Mouse (Mus musculus) liver, embryonic 15.5 days (tissue): Measurements from ENCODE around the gene Gfra1. TPM values are rescaled to one million over a fixed set of nuclear protein-coding genes. Genes with fewer than 3 reads are reported as not detected.

Experiments used
- ATAC-seq: fragments of 200-750 bp; cut with Nextera tagmentation; 2 replicates; pipeline ENCODE4 v1.8.0; 2017; ENCODE audit warnings: moderate number of reproducible peaks, mild to moderate bottlenecking, moderate library complexity; ENCODE audit not compliant: insufficient read depth
- H3K27ac ChIP-seq: fragments of 300-500 bp; sonication (generic); replicated peaks from 2 replicates; pipeline ENCODE4 v1.5.1; 2015; ENCODE audit warnings: mild to moderate bottlenecking, inconsistent platforms
- H3K27me3 ChIP-seq: fragments of 300-500 bp; sonication (generic); 2 replicates; pipeline ENCODE4 v1.6.1; 2015; ENCODE audit warnings: mild to moderate bottlenecking, inconsistent platforms
- H3K36me3 ChIP-seq: fragments of 300-500 bp; sonication (generic); replicated peaks from 2 replicates; pipeline ENCODE4 v1.6.1; 2015; ENCODE audit warnings: moderate library complexity, mild to moderate bottlenecking, inconsistent platforms
- H3K4me1 ChIP-seq: fragments of 300-500 bp; sonication (generic); replicated peaks from 2 replicates; pipeline ENCODE4 v1.6.1; 2015; ENCODE audit warnings: inconsistent platforms
- H3K4me2 ChIP-seq: fragments of 300-500 bp; sonication (generic); 2 replicates; pipeline ENCODE4 v1.6.1; 2015; ENCODE audit warnings: moderate library complexity, mild to moderate bottlenecking, inconsistent platforms
- H3K4me3 ChIP-seq: fragments of 300-500 bp; sonication (generic); replicated peaks from 2 replicates; pipeline ENCODE4 v1.5.1; 2015; ENCODE audit warnings: mild to moderate bottlenecking, inconsistent platforms
- H3K9ac ChIP-seq: fragments of 300-500 bp; sonication (generic); 2 replicates; pipeline ENCODE4 v1.6.1; 2015; ENCODE audit warnings: moderate library complexity, mild to moderate bottlenecking, inconsistent platforms
- H3K9me3 ChIP-seq: fragments of 300-500 bp; sonication (generic); replicated peaks from 2 replicates; pipeline ENCODE4 v1.6.1; 2016; ENCODE audit warnings: inconsistent platforms
- WGBS: fragments of 180-500 bp; shearing (Covaris S2); methylation state at CpG from one replicate; pipeline ENCODE4 v1.1.7; 2015; ENCODE audit warnings: mixed read lengths; ENCODE audit not compliant: insufficient replicate concordance; 5-methylcytosine and 5-hydroxymethylcytosine counted together
- polyA plus RNA-seq: library from polyadenylated mRNA; unstranded; fragments of >200 nt; fragmentation: Nextera tagmentation; extraction: Ambion mirVana; gene quantifications from 2 replicates; pipeline ENCODE4 v1.2.1, GENCODE M21; 2015

The Gfra1 gene
- polyA plus RNA-seq, 1 experiment from 2014 or later = 6.2 TPM

DNA sequence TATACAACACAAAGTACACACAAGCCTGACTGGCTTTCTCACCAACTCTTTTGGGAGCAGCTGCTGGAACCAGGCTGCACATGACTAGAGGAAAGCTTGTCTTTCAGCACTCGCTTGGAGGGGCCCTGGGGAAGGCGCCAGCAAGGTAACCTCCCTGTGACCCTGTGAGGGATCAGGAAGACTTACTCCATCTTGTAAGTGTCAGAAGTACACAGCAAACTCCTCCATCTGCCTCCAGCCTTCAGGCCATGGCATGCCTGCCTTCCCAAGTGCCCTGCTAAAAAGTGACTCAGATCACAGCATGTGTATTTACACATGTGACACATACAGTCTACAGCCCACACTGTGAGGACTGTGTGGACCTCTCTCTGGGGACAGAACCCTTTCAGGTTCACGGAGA lies 36.0 kb downstream of the Gfra1 start:
- Histone ChIP-seq H3K4me3 (no peak overlapping the region), H3K9me3 (no peaks in the 10 kb centered on the region), H3K36me3 (no peaks in the 10 kb centered on the region), H3K27ac (no peak overlapping the region), H3K27me3 (no peaks in the 10 kb centered on the region), H3K4me2 (no peak overlapping the region), H3K4me1 (no peaks in the 10 kb centered on the region), H3K9ac (no peak overlapping the region)
- ATAC-seq = no peak
- WGBS = 63% methylated on average over 3 of the region's 3 CpGs

DNA sequence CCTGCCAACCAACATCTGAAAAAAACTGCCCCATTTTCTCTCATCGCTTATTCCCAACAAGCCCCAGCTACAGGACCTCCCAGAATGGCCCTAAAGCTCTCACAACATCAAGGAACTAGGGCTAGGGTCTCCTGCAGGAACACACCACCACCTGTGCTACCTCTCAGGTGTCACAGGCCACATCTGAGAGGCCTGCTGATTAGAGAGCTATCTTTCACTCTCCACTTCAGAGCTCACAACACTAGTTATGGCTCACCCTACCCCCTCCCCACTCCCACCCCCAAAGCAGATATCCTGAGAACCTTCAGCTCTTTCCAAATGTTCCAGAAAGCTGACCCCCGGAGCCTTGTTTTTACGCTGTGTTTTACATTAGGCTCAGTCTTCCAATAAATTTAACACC lies 36.4 kb downstream of the Gfra1 start:
- Histone ChIP-seq H3K4me3 (no peak overlapping the region), H3K4me1 (no peaks in the 10 kb centered on the region), H3K36me3 (no peaks in the 10 kb centered on the region), H3K9ac (no peak overlapping the region), H3K4me2 (no peak overlapping the region), H3K27me3 (no peaks in the 10 kb centered on the region), H3K27ac (no peak overlapping the region), H3K9me3 (no peaks in the 10 kb centered on the region)
- no peak for ATAC-seq
- 67% methylated on average over 3 of the region's 3 CpGs for WGBS

- WGBS = 50% methylated on average over 4 of the region's 4 CpGs
Observed at GRCm38 (mm10) chr19:58415173-58415572, 40.5 kb downstream of the Gfra1 start.

DNA sequence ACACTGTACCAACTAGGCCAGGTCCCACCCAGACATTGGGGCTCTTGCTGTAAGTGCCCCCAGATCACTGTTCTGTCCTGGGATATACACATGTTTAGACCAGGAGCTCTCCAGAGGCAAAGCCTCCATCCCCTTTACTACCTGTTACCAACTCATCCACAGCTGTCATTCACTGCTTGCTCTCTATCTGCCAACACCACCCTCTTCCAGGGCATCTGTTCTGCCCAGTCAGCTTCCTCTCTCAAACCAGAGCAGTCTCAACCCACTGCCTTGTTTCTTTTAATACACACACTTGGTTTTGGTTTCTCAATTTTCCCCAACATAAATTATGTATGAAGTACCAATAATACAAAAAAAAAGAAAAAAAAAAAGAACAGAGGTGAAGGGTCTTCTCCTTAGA lies 41.0 kb downstream of the Gfra1 start:
- Histone ChIP-seq H3K9ac (no peak overlapping the region), H3K27me3 (no peaks in the 10 kb centered on the region), H3K4me1 (peaks cover 2% of the 10 kb centered on the region; the same call in 1 of the 2 replicates), H3K27ac (no peak overlapping the region), H3K36me3 (no peaks in the 10 kb centered on the region), H3K4me2 (no peak overlapping the region), H3K4me3 (no peak overlapping the region), H3K9me3 (no peaks in the 10 kb centered on the region)
- ATAC-seq = no peak

More at GRCm38 (mm10) chr19:58415173-58415572, 40.5 kb downstream of the Gfra1 start:
- Histone ChIP-seq H3K4me1 (peaks cover 2% of the 10 kb centered on the region; the same call in 1 of the 2 replicates), H3K9me3 (no peaks in the 10 kb centered on the region), H3K27me3 (no peaks in the 10 kb centered on the region), H3K9ac (no peak overlapping the region), H3K4me3 (no peak overlapping the region), H3K27ac (no peak overlapping the region), H3K36me3 (no peaks in the 10 kb centered on the region), H3K4me2 (no peak overlapping the region)
- ATAC-seq = no peak

DNA sequence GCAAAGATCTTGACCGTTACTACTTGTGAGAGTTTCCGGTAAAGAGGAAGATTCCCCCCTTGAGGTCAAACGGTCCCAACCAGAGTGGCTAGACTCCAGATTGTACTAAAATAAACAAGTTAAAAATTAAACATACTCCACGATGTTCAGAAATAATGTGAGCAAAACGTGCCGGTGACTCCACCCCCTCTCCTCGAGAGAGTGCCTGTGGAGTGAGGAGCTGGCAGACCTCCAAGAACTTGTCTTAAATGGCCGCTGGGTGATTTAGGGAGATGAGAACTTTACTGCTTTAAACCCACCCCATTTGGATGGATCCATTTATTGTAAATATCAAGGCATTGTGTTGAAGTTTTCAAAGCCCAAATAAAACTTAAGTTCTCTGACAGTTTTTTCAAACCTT lies 42.4 kb downstream of the Gfra1 start:
- H3K4me2 ChIP-seq = no peak overlapping the region

DNA sequence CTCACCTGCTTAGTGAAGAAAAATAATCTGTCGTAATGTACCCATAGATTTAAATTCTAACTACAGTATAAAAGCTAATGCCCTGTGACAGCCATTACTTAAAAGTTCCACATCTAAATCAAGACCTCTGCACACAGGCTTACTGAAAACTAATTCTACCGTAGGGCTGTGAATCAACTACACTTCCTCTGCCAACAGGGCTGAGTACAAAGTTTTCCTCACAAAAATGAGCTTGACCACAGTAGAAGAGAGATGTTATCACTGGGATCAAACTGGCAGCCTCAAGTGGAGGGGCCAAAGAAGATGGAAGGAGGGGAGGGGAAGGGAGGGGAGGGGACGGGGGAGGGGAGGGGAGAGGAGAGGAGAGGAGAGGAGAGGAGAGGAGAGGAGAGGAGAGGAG lies 42.9 kb downstream of the Gfra1 start:
- no peak for ATAC-seq
- H3K9ac ChIP-seq = no peak overlapping the region
- H3K36me3 ChIP-seq = no peaks in the 10 kb centered on the region
- H3K9me3 ChIP-seq = no peaks in the 10 kb centered on the region
- no peaks in the 10 kb centered on the region for H3K27me3 ChIP-seq
- no peak overlapping the region for H3K4me2 ChIP-seq
- H3K4me3 ChIP-seq = no peak overlapping the region
- WGBS = 30% methylated on average over 2 of the region's 3 CpGs
- peaks cover 2% of the 10 kb centered on the region; the same call in 1 of the 2 replicates for H3K4me1 ChIP-seq
- H3K27ac ChIP-seq = no peak overlapping the region

More for the DNA sequence above, 42.4 kb downstream of the Gfra1 start:
- Histone ChIP-seq H3K27me3 (no peaks in the 10 kb centered on the region), H3K27ac (no peak overlapping the region), H3K9ac (no peak overlapping the region), H3K36me3 (no peaks in the 10 kb centered on the region), H3K4me3 (no peak overlapping the region), H3K9me3 (no peaks in the 10 kb centered on the region), H3K4me1 (peaks cover 2% of the 10 kb centered on the region; the same call in 1 of the 2 replicates)
- WGBS = 16% methylated on average over 8 of the region's 8 CpGs
- no peak for ATAC-seq

DNA sequence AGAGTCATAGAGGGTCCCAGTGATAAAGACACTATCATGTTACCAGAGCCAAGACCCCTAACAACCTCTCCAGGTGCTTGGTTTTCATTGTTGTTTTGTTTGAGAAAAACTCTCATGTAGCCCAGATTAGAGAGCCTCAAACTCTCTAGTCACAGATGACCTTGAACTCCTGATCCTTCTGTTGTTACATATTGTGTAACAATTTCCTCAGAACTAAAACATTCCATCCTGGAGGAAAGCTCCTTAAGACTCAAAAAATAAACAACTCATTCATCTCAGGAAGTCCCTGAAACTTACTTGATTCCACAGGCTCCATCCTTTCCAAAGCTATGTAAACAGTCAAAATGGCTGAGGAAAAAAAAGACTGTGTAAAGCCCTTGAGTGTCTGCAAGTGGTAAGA lies 49.0 kb downstream of the Gfra1 start:
- H3K27ac ChIP-seq = no peak overlapping the region

GRCm38 (mm10) chr19:58400224-58400623 lies 55.5 kb downstream of the Gfra1 start:
- H3K9me3 ChIP-seq = no peaks in the 10 kb centered on the region
- 55% methylated on average over 3 of the region's 3 CpGs for WGBS
- no peak overlapping the region for H3K9ac ChIP-seq
- no peak overlapping the region for H3K27ac ChIP-seq
- no peaks in the 10 kb centered on the region for H3K27me3 ChIP-seq
- no peaks in the 10 kb centered on the region for H3K36me3 ChIP-seq
- H3K4me1 ChIP-seq = no peaks in the 10 kb centered on the region
- no peak for ATAC-seq
- no peak overlapping the region for H3K4me2 ChIP-seq
- no peak overlapping the region for H3K4me3 ChIP-seq

More for the DNA sequence above, 49.0 kb downstream of the Gfra1 start:
- Histone ChIP-seq H3K4me1 (no peaks in the 10 kb centered on the region), H3K36me3 (no peaks in the 10 kb centered on the region), H3K4me3 (no peak overlapping the region), H3K9ac (no peak overlapping the region), H3K27me3 (no peaks in the 10 kb centered on the region), H3K9me3 (no peaks in the 10 kb centered on the region), H3K4me2 (no peak overlapping the region)
- no peak for ATAC-seq

GRCm38 (mm10) chr19:58399166-58399565 lies 56.5 kb downstream of the Gfra1 start:
- Histone ChIP-seq H3K36me3 (no peaks in the 10 kb centered on the region), H3K9me3 (no peaks in the 10 kb centered on the region), H3K27me3 (no peaks in the 10 kb centered on the region), H3K27ac (no peak overlapping the region), H3K4me1 (no peaks in the 10 kb centered on the region), H3K4me3 (no peak overlapping the region), H3K9ac (no peak overlapping the region), H3K4me2 (no peak overlapping the region)
- ATAC-seq = no peak
- 42% methylated on average over 6 of the region's 6 CpGs for WGBS

GRCm38 (mm10) chr19:58396604-58396984 lies 59.1 kb downstream of the Gfra1 start:
- WGBS = 68% methylated on average over 4 of the region's 4 CpGs
- H3K9ac ChIP-seq = no peak overlapping the region
- H3K4me3 ChIP-seq = no peak overlapping the region
- H3K27ac ChIP-seq = peak overlapping the region; percentile 78
- H3K9me3 ChIP-seq = no peaks in the 10 kb centered on the region
- ATAC-seq = peak; percentile 47
- peak overlapping the region; percentile 39 for H3K4me2 ChIP-seq
- H3K4me1 ChIP-seq = no peaks in the 10 kb centered on the region
- no peaks in the 10 kb centered on the region for H3K27me3 ChIP-seq
- no peaks in the 10 kb centered on the region for H3K36me3 ChIP-seq

GRCm38 (mm10) chr19:58395785-58396603 lies 59.7 kb downstream of the Gfra1 start:
- no peaks in the 10 kb centered on the region for H3K9me3 ChIP-seq
- no peaks in the 10 kb centered on the region for H3K36me3 ChIP-seq
- no peaks in the 10 kb centered on the region for H3K4me1 ChIP-seq
- WGBS = 50% methylated on average over 16 of the region's 16 CpGs
- no peak overlapping the region for H3K9ac ChIP-seq
- peak overlapping the region; percentile 39 for H3K4me2 ChIP-seq
- peak overlapping the region; percentile 78 for H3K27ac ChIP-seq
- H3K4me3 ChIP-seq = no peak overlapping the region
- ATAC-seq = peak; percentile 74
- H3K27me3 ChIP-seq = no peaks in the 10 kb centered on the region

- Histone ChIP-seq H3K36me3 (no peaks in the 10 kb centered on the region), H3K4me2 (no peak overlapping the region), H3K9ac (no peak overlapping the region), H3K9me3 (no peaks in the 10 kb centered on the region), H3K4me3 (no peak overlapping the region), H3K4me1 (no peaks in the 10 kb centered on the region), H3K27me3 (no peaks in the 10 kb centered on the region), H3K27ac (no peak overlapping the region)
- WGBS = 51% methylated on average over 7 of the region's 7 CpGs
- no peak for ATAC-seq
Observed at GRCm38 (mm10) chr19:58393121-58393520, 62.6 kb downstream of the Gfra1 start.
